Mouse (Mus musculus) liver, postnatal 0 days (tissue): ENCODE results near the gene Vtcn1. TPM values are rescaled to one million over a fixed set of nuclear protein-coding genes. Genes with fewer than 3 reads are reported as not detected.

Experiments used
- ATAC-seq: fragments of 200-750 bp; cut with Nextera tagmentation; 2 replicates; pipeline ENCODE4 v1.8.0; 2017; ENCODE audit warnings: mild to moderate bottlenecking, moderate library complexity
- DNase-seq: peaks from one replicate; pipeline ENCODE4 v3.0.0-alpha.2; 2016
- H3K27ac ChIP-seq: fragments of 300-500 bp; sonication (generic); 2 replicates; pipeline ENCODE4 v1.5.1; 2014; ENCODE audit warnings: antibody characterized with exemption, moderate library complexity, mild to moderate bottlenecking, low read depth
- H3K27me3 ChIP-seq: fragments of 300-500 bp; sonication (generic); 2 replicates; pipeline ENCODE4 v1.6.1; 2014; ENCODE audit warnings: low read length, control low read depth, mixed read lengths; ENCODE audit not compliant: insufficient read depth
- H3K36me3 ChIP-seq: fragments of 300-500 bp; sonication (generic); replicated peaks from 2 replicates; pipeline ENCODE4 v1.6.1; 2014; ENCODE audit warnings: mild to moderate bottlenecking, control low read depth, low read length, moderate library complexity, mixed read lengths; ENCODE audit not compliant: insufficient read depth
- H3K4me1 ChIP-seq: fragments of 300-500 bp; sonication (generic); 2 replicates; pipeline ENCODE4 v1.6.1; 2014; ENCODE audit warnings: antibody characterized with exemption, mild to moderate bottlenecking, control low read depth; ENCODE audit not compliant: insufficient read depth
- H3K4me2 ChIP-seq: fragments of 300-500 bp; sonication (generic); 2 replicates; pipeline ENCODE4 v1.6.1; 2014; ENCODE audit warnings: low read depth, mild to moderate bottlenecking, low read length, moderate library complexity, mixed read lengths
- H3K4me3 ChIP-seq: fragments of 300-500 bp; sonication (generic); 2 replicates; pipeline ENCODE4 v1.5.1; 2014; ENCODE audit warnings: low read depth, low read length
- H3K9ac ChIP-seq: fragments of 300-500 bp; sonication (generic); replicated peaks from 2 replicates; pipeline ENCODE4 v1.6.1; 2014; ENCODE audit warnings: mild to moderate bottlenecking, moderate library complexity
- H3K9me3 ChIP-seq: fragments of 300-500 bp; sonication (generic); 2 replicates; pipeline ENCODE4 v1.6.1; 2016; ENCODE audit warnings: mild to moderate bottlenecking, control low read depth, low read length, mixed read lengths
- CTCF ChIP-seq: sonication (generic); IDR thresholded peaks from 2 replicates; pipeline ENCODE4 v1.5.1; 2016; ENCODE audit warnings: antibody characterized with exemption, low read depth
- EP300 ChIP-seq: IDR thresholded peaks from 2 replicates; pipeline ENCODE4 v1.6.1; 2016; ENCODE audit warnings: antibody characterized with exemption, low read depth, mild to moderate bottlenecking
- WGBS: fragments of 180-500 bp; shearing (Covaris S2); extraction: QIAGEN DNeasy Blood & Tissue Kit; methylation state at CpG from one replicate; pipeline ENCODE4 v1.1.7; 2014; ENCODE audit not compliant: insufficient replicate concordance; 5-methylcytosine and 5-hydroxymethylcytosine counted together
- polyA plus RNA-seq: library from polyadenylated mRNA; unstranded; fragments of >200 nt; fragmentation: Nextera tagmentation; extraction: Ambion mirVana; gene quantifications from 2 replicates; pipeline ENCODE4 v1.2.1, GENCODE M21; 2015

Vtcn1 gene
- polyA plus RNA-seq, 1 experiment from 2014 or later: 0.05 TPM

- 58% methylated on average over 5 of the region's 5 CpGs for WGBS
- Histone ChIP-seq H3K36me3 (no peaks in the 10 kb centered on the region), H3K4me3 (no peak overlapping the region), H3K9me3 (no peaks in the 10 kb centered on the region), H3K4me1 (no peaks in the 10 kb centered on the region), H3K4me2 (no peak overlapping the region), H3K27ac (no peak overlapping the region), H3K9ac (no peak overlapping the region), H3K27me3 (no peaks in the 10 kb centered on the region)
- DNase-seq (no peak), ATAC-seq (no peak)
- TF ChIP-seq CTCF: no peak
- TF ChIP-seq EP300: no peak
These were observed 85.4 kb downstream of the Vtcn1 start for GRCm38 (mm10) chr3:100910621-100911020.

DNA sequence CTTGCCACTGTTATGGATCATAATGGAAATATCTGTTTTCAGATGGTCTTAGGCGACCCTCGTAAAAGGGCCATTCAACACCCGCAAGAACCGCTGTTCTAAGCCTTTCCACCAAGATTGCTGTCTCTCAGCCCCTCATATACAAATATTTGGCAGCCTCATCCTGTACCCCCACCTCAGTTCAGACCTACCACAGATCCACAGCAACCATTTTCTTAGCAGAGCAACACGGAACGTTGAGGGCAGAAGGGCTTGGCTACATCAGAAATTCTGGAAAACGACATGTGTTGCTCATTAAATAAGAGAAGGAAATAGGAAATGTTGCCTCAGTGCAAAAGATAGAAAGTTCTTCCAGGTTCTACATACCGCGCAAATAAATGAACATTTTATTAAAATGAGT lies 85.8 kb downstream of the Vtcn1 start:
- Histone ChIP-seq H3K9ac (no peak overlapping the region), H3K36me3 (no peaks in the 10 kb centered on the region), H3K4me1 (no peaks in the 10 kb centered on the region), H3K4me3 (no peak overlapping the region), H3K27ac (no peak overlapping the region), H3K4me2 (no peak overlapping the region), H3K27me3 (no peaks in the 10 kb centered on the region), H3K9me3 (no peaks in the 10 kb centered on the region)
- 73% methylated on average over 9 of the region's 9 CpGs for WGBS
- DNase-seq (no peak), ATAC-seq (no peak)
- TF ChIP-seq EP300 (no peak), CTCF (no peak)

- H3K4me2 ChIP-seq: no peak overlapping the region
- H3K36me3 ChIP-seq: no peaks in the 10 kb centered on the region
- H3K27me3 ChIP-seq: no peaks in the 10 kb centered on the region
- no peak overlapping the region for H3K9ac ChIP-seq
- no peaks in the 10 kb centered on the region for H3K4me1 ChIP-seq
- H3K9me3 ChIP-seq: no peaks in the 10 kb centered on the region
- TF ChIP-seq EP300 (no peak), CTCF (no peak)
- ATAC-seq (no peak), DNase-seq (no peak)
- WGBS: 68% methylated on average over 7 of the region's 7 CpGs
- no peak overlapping the region for H3K27ac ChIP-seq
- H3K4me3 ChIP-seq: no peak overlapping the region
These were observed 86.4 kb downstream of the Vtcn1 start for GRCm38 (mm10) chr3:100911498-100912213.

DNA sequence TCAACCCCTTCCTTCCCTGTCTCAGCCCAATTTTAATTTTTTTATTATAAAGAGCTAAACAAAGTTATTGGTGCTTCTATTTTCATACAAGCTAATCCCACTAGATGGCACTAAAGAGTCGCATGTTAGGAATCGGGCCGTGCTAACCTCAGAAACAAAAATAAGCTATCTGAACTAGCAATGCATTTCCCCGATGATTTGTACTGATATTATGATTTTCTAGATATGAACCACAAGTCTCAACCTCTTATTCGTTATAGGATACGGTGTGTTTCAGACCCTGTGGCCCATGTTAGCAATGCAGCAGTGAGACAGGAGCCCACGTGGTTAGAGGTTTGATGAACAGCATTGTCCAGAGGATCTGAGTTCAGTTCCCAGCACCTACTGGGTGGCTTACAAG lies 91.6 kb downstream of the Vtcn1 start:
- Histone ChIP-seq H3K27ac (no peak overlapping the region), H3K27me3 (no peaks in the 10 kb centered on the region), H3K4me2 (no peak overlapping the region), H3K9ac (no peak overlapping the region), H3K36me3 (no peaks in the 10 kb centered on the region), H3K9me3 (no peaks in the 10 kb centered on the region), H3K4me1 (peaks cover 4% of the 10 kb centered on the region; the same call in 1 of the 2 replicates), H3K4me3 (no peak overlapping the region)
- DNase-seq (no peak), ATAC-seq (no peak)
- 10% methylated on average over 7 of the region's 7 CpGs for WGBS
- TF ChIP-seq CTCF (peak; percentile 70), EP300 (no peak)

GRCm38 (mm10) chr3:100920611-100921140 lies 95.4 kb downstream of the Vtcn1 start:
- Histone ChIP-seq H3K4me2 (peak overlapping the region; percentile 86), H3K9ac (no peak overlapping the region), H3K9me3 (no peaks in the 10 kb centered on the region), H3K27me3 (no peaks in the 10 kb centered on the region), H3K4me3 (peak overlapping the region; percentile 11; the same call in 1 of the 2 replicates), H3K27ac (no peak overlapping the region), H3K4me1 (peaks cover 10% of the 10 kb centered on the region), H3K36me3 (no peaks in the 10 kb centered on the region)
- TF ChIP-seq CTCF: no peak
- TF ChIP-seq EP300: no peak
- WGBS: 63% methylated on average over 9 of the region's 9 CpGs
- no peak for DNase-seq
- ATAC-seq: no peak

DNA sequence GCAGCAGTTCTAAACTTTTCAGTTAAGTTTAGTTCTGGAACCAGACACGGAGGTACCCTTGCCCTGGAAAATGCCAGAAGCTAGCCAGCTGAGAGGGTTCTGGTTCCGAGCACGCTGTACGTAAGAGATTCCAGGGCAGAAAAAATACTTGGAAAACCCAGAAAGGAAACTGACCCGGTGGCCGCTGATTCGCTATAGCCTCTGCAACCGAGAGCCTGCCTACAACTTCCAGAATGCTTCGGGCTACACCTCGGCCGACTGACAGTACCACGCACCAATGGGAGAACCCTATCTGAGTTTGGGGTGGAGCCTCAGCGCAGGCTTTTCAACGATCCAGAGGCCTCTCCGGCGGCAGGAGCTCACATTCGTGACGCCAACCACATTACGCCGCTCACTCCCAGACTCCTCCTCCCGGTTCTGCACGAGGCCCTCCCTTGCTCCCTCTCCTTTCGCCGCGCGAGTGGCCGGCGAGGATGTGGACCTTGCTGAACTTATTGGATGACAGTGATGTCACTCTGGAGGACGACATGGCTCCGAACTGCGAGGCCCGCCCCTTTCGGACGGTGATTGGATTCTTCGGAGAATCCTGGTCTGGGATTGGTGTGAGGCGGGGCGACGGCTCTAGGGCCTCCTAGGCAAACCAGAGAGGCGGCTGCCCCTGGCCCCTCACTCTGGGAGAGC lies 96.7 kb downstream of the Vtcn1 start, which contains the start of gene Trim45:
TSS of gene Trim45 (plus strand) at position 378 of the 681 bp plus-strand sequence.
- TF ChIP-seq EP300 (no peak), CTCF (no peak)
- ATAC-seq (peak; percentile 97), DNase-seq (peak; percentile 95)

More for the DNA sequence above, 96.7 kb downstream of the Vtcn1 start, which contains the start of gene Trim45:
- H3K9ac ChIP-seq: peak within 1 kb of the TSS; percentile 75
- H3K36me3 ChIP-seq: no peaks in the 10 kb centered on the region
- H3K27ac ChIP-seq: peak within 1 kb of the TSS; percentile 72
- peaks cover 10% of the 10 kb centered on the region for H3K4me1 ChIP-seq
- H3K4me2 ChIP-seq: peak within 1 kb of the TSS; percentile 86
- WGBS: under 1% methylated on average over 39 of the region's 39 CpGs
- H3K9me3 ChIP-seq: no peaks in the 10 kb centered on the region
- peak within 1 kb of the TSS; percentile 63 for H3K4me3 ChIP-seq
- H3K27me3 ChIP-seq: no peaks in the 10 kb centered on the region
